Mouse (Mus musculus) spleen, adult 2 months (tissue): ENCODE measurements around the gene Snrnp25. TPM values are rescaled to one million over a fixed set of nuclear protein-coding genes. Genes with fewer than 3 reads are reported as not detected.

Experiments
- DNase-seq, 2 experiments: peaks; one replicate each; pipeline versions ENCODE4 v3.0.0 to v3.0.0-alpha.2; 2012 to 2021; ENCODE audit warnings: low spot score in 2 of 2, low read depth in 1 of 2
- H3K27ac ChIP-seq: fragments of 200-500 bp; 2 replicates; pipeline ENCODE4 v1.5.1; 2012; ENCODE audit warnings: low read length, inconsistent platforms; ENCODE audit not compliant: insufficient read depth
- H3K27me3 ChIP-seq: fragments of 200-500 bp; 2 replicates; pipeline ENCODE4 v1.6.1; 2012; ENCODE audit warnings: mild to moderate bottlenecking, moderate library complexity, low read length, inconsistent platforms; ENCODE audit not compliant: control insufficient read depth, insufficient read depth
- H3K36me3 ChIP-seq: fragments of 200-500 bp; 2 replicates; pipeline ENCODE4 v1.6.1; 2012; ENCODE audit warnings: mild to moderate bottlenecking, low read length, inconsistent platforms; ENCODE audit not compliant: control insufficient read depth, insufficient read depth
- H3K4me1 ChIP-seq: fragments of 200-500 bp; 2 replicates; pipeline ENCODE4 v1.6.1; 2011; ENCODE audit warnings: inconsistent platforms; ENCODE audit not compliant: control insufficient read depth, insufficient read depth, insufficient read length
- H3K4me3 ChIP-seq: fragments of 200-500 bp; 2 replicates; pipeline ENCODE4 v1.5.1; 2011; ENCODE audit warnings: mild to moderate bottlenecking, inconsistent platforms; ENCODE audit not compliant: insufficient read depth, insufficient read length; ENCODE audit errors: extremely low read depth
- CTCF ChIP-seq: fragments of 200-500 bp; IDR thresholded peaks from 2 replicates; pipeline ENCODE4 v1.5.1; 2011; ENCODE audit warnings: mild to moderate bottlenecking, inconsistent platforms; ENCODE audit not compliant: insufficient read depth, insufficient read length, insufficient replicate concordance; ENCODE audit errors: extremely low read depth
- POLR2A ChIP-seq: fragments of 200-500 bp; IDR thresholded peaks from 2 replicates; pipeline ENCODE4 v1.6.1; 2011; ENCODE audit warnings: low read depth, low read length, inconsistent platforms
- WGBS: fragments of 180-500 bp; shearing (Covaris S2); methylation state at CpG from one replicate; pipeline ENCODE4 v1.1.7; 2018; 5-methylcytosine and 5-hydroxymethylcytosine counted together
- polyA plus RNA-seq: library from polyadenylated mRNA; depleted of rRNA; stranded (reverse); fragments of >200 nt; gene quantifications from 2 replicates; pipeline ENCODE4 v1.2.3, GENCODE M21; 2012

Snrnp25 gene
- polyA plus RNA-seq, 1 experiment, result 29.7 TPM

GRCm38 (mm10) chr11:32220607-32221224, 15.5 kb downstream of the Snrnp25 start:
- Histone ChIP-seq H3K27ac (no peak overlapping the region), H3K36me3 (no peaks in the 10 kb centered on the region), H3K4me1 (peaks cover 17% of the 10 kb centered on the region), H3K4me3 (peak overlapping the region; percentile 57; the same call in 1 of the 2 replicates), H3K27me3 (peaks cover 12% of the 10 kb centered on the region)
- 74% methylated on average over 10 of the region's 10 CpGs for WGBS
- no peak for DNase-seq
- no peak for TF ChIP-seq POLR2A
- no peak for TF ChIP-seq CTCF

- WGBS, result 5% methylated on average over 46 of the region's 46 CpGs
- peak overlapping the region; percentile 57 for H3K4me3 ChIP-seq
- no peaks in the 10 kb centered on the region for H3K36me3 ChIP-seq
- TF ChIP-seq POLR2A (no peak), CTCF (no peak)
- peaks cover 12% of the 10 kb centered on the region for H3K27me3 ChIP-seq
- DNase-seq, result peak in 1 of 2 experiments; percentile 28
- peaks cover 22% of the 10 kb centered on the region for H3K4me1 ChIP-seq
- peak overlapping the region; percentile 50; the same call in 1 of the 2 replicates for H3K27ac ChIP-seq
These were observed 16.2 kb downstream of the Snrnp25 start for GRCm38 (mm10) chr11:32221225-32221950.

GRCm38 (mm10) chr11:32221951-32222409, 16.8 kb downstream of the Snrnp25 start, which contains the start of gene Rhbdf1:
Gene Rhbdf1, minus strand, starts transcription at chr11:32222300.
- H3K27ac ChIP-seq, result peak within 1 kb of the TSS; percentile 50; the same call in 1 of the 2 replicates
- H3K27me3 ChIP-seq, result peaks cover 12% of the 10 kb centered on the region

GRCm38 (mm10) chr11:32222570-32223194, 17.5 kb downstream of the Snrnp25 start:
- WGBS, result 19% methylated on average over 21 of the region's 21 CpGs
- Histone ChIP-seq H3K27me3 (peaks cover 12% of the 10 kb centered on the region), H3K36me3 (no peaks in the 10 kb centered on the region), H3K4me1 (peaks cover 22% of the 10 kb centered on the region), H3K4me3 (peak overlapping the region; percentile 57; the same call in 1 of the 2 replicates), H3K27ac (no peak overlapping the region)
- TF ChIP-seq POLR2A (no peak), CTCF (no peak)
- peak in 1 of 2 experiments; percentile 42 for DNase-seq

More at GRCm38 (mm10) chr11:32221951-32222409, 16.8 kb downstream of the Snrnp25 start, which contains the start of gene Rhbdf1:
- DNase-seq, result no peak
- no peak for TF ChIP-seq CTCF
- no peak for TF ChIP-seq POLR2A
- under 1% methylated on average over 70 of the region's 72 CpGs for WGBS
- H3K4me3 ChIP-seq, result peak within 1 kb of the TSS; percentile 57
- no peaks in the 10 kb centered on the region for H3K36me3 ChIP-seq
- peaks cover 22% of the 10 kb centered on the region for H3K4me1 ChIP-seq

- no peak for DNase-seq
- Histone ChIP-seq H3K27ac (no peak overlapping the region), H3K27me3 (peaks cover 12% of the 10 kb centered on the region), H3K36me3 (no peaks in the 10 kb centered on the region), H3K4me1 (peaks cover 22% of the 10 kb centered on the region), H3K4me3 (no peak overlapping the region)
- WGBS, result 67% methylated on average over 4 of the region's 4 CpGs
- TF ChIP-seq CTCF (no peak), POLR2A (no peak)
These were observed 18.2 kb downstream of the Snrnp25 start for GRCm38 (mm10) chr11:32223297-32223967.

- Histone ChIP-seq H3K4me3 (no peak overlapping the region), H3K27ac (peak overlapping the region; percentile 35; the same call in 1 of the 2 replicates), H3K36me3 (no peaks in the 10 kb centered on the region; the same call in 1 of the 2 replicates), H3K27me3 (peaks cover 12% of the 10 kb centered on the region), H3K4me1 (peaks cover 22% of the 10 kb centered on the region)
- WGBS, result 20% methylated on average over 4 of the region's 4 CpGs
- DNase-seq, result no peak
- TF ChIP-seq CTCF (no peak), POLR2A (no peak)
These were observed 19.4 kb downstream of the Snrnp25 start for GRCm38 (mm10) chr11:32224468-32225139.
